ENCODE assay signal across 12 mouse cellular contexts in genomic region chr4:155482125-155482480, GRCm38 (mm10). TPM values are rescaled to one million over a fixed set of nuclear protein-coding genes. Genes with fewer than 3 reads are reported as not detected.
A peak's percentile ranks its signal among the peaks of the same experiment; 100 is the strongest.
DNase-seq lines count a peak whose midpoint lies in the region; ATAC-seq and TF ChIP-seq lines count a peak whose summit lies in the region.
"Had no signal": no experiment of that assay in that cellular context is flagged by ENCODE, and none has a peak within 500 bp of the region (broad histone marks: within the 10 kb centered on the region; RNA-seq: fewer than 3 reads in every experiment).

No protein-coding gene starts in this region.

- peaks cover 23% of the 10 kb centered on the region for H3K4me1 ChIP-seq in heart, embryonic 13.5 days
- peaks cover 39% of the 10 kb centered on the region for H3K4me1 ChIP-seq in E14TG2a.4 (replicated peaks; ENCODE audit: low read depth, low read length)
- H3K4me1 ChIP-seq in intestine, postnatal 0 days (replicated peaks; ENCODE audit: control insufficient read depth, insufficient read depth, low read length), result peaks cover 7% of the 10 kb centered on the region

- no peak for DNase-seq in heart, postnatal 25 days (ENCODE audit: low spot score)
- no peak for DNase-seq in left cerebral cortex, adult 2 months (ENCODE audit: extremely low spot score in 1 of 2, low spot score in 2 of 2)
- no peak for DNase-seq in left cerebral cortex, postnatal 14 days (ENCODE audit: low spot score in 2 of 2)
- no peak for DNase-seq in right cerebral cortex, postnatal 25 days

- peak overlapping the region; percentile 61 for H3K4me2 ChIP-seq in heart, embryonic 13.5 days
- peak overlapping the region; percentile 64; the same call in 1 of the 2 replicates for H3K4me2 ChIP-seq in intestine, postnatal 0 days (replicated peaks; ENCODE audit: low read depth)

- peak overlapping the region; percentile 47; the same call in 1 of the 2 replicates for H3K9ac ChIP-seq in heart, embryonic 13.5 days
- H3K9ac ChIP-seq in intestine, postnatal 0 days (ENCODE audit: low read depth, low read length), result no peak overlapping the region
- H3K9ac ChIP-seq: liver, embryonic 14.5 days had no signal

- no peaks in the 10 kb centered on the region for H3K9me3 ChIP-seq in heart, embryonic 13.5 days
- no peaks in the 10 kb centered on the region for H3K9me3 ChIP-seq in E14TG2a.4 (ENCODE audit: low read length)
- no peaks in the 10 kb centered on the region for H3K9me3 ChIP-seq in intestine, postnatal 0 days (ENCODE audit: control insufficient read depth)

- H3K36me3 ChIP-seq in heart, embryonic 13.5 days, result no peaks in the 10 kb centered on the region
- no peaks in the 10 kb centered on the region for H3K36me3 ChIP-seq in E14TG2a.4 (ENCODE audit: insufficient read depth, low read length)
- no peaks in the 10 kb centered on the region for H3K36me3 ChIP-seq in intestine, postnatal 0 days (ENCODE audit: control insufficient read depth, insufficient read depth)

- ATAC-seq in heart, embryonic 13.5 days (ENCODE audit: extremely low read depth, insufficient number of reproducible peaks, low FRiP score, low TSS enrichment), result 0 out of 2 replicates have a peak, but pooled peaks have one; percentile 18
- ATAC-seq in intestine, postnatal 0 days, result no peak

- no peak overlapping the region for H3K27ac ChIP-seq in heart, embryonic 13.5 days (replicated peaks)
- H3K27ac ChIP-seq in left cerebral cortex, adult 2 months, result peak overlapping the region; percentile 56
- peak overlapping the region; percentile 57 for H3K27ac ChIP-seq in intestine, postnatal 0 days (ENCODE audit: low read depth, low read length)
- H3K27ac ChIP-seq: liver, embryonic 14.5 days had no signal

- TF ChIP-seq CTCF in left cerebral cortex, adult 2 months (IDR thresholded peaks at IDR 0.05), result no peak
- no peak for TF ChIP-seq CTCF in E14TG2a.4 (conservative IDR thresholded peaks at IDR 0.05; ENCODE audit: low read length)
- no peak for TF ChIP-seq CTCF in intestine, postnatal 0 days (IDR thresholded peaks at IDR 0.05; ENCODE audit: low read depth)

- H3K27me3 ChIP-seq in heart, embryonic 13.5 days (replicated peaks), result peaks cover 9% of the 10 kb centered on the region; the same call in 1 of the 2 replicates
- H3K27me3 ChIP-seq in E14TG2a.4 (ENCODE audit: insufficient read depth, low read length), result peaks cover 10% of the 10 kb centered on the region
- no peaks in the 10 kb centered on the region for H3K27me3 ChIP-seq in intestine, postnatal 0 days (replicated peaks; ENCODE audit: control insufficient read depth, insufficient read depth, low read length)

- no peak overlapping the region for H3K4me3 ChIP-seq in heart, embryonic 13.5 days
- H3K4me3 ChIP-seq in left cerebral cortex, adult 2 months, result no peak overlapping the region
- peak overlapping the region; percentile 63 for H3K4me3 ChIP-seq in E14TG2a.4 (replicated peaks; ENCODE audit: low read length)
- no peak overlapping the region for H3K4me3 ChIP-seq in intestine, postnatal 0 days (ENCODE audit: low read depth, low read length)

- intact Hi-C loops in heart, postnatal 25 days (cut with DNase I), result loop anchor here (5.0 kb wide), 1 partner anchor 225 kb away; no protein-coding TSS in a partner anchor
- intact Hi-C loops in left cerebral cortex, adult 2 months (cut with DNase I), result loop anchor here (1.0 to 5.0 kb wide), 2 partner anchors 98 to 115 kb away; no protein-coding TSS in a partner anchor
- intact Hi-C loops in left cerebral cortex, postnatal 14 days (cut with DNase I), result no loop called here

- WGBS in heart, embryonic 13.5 days, result 84% methylated on average over 6 of the region's 6 CpGs
- WGBS in intestine, postnatal 0 days, result 88% methylated on average over 6 of the region's 6 CpGs

RNA-seq across cellular contexts. Expression of gene Gnb1, which starts 9.1 kb away (rescaled TPM):
- polyA plus RNA-seq in heart, embryonic 13.5 days (2015; fragmentation: Nextera tagmentation; extraction: Ambion mirVana), result 345 and 378 TPM in 2 replicates
- 100 to 1,000 TPM; 166 to 196 TPM for total RNA-seq in heart, postnatal 25 days (2021)
- total RNA-seq in left cerebral cortex, adult 2 months (2021), result 100 to 1,000 TPM; 853 to 870 TPM
- 1,000 to 10,000 TPM in 1 of 2 experiments, 100 to 1,000 TPM in 1; 991 to 1,025 TPM for total RNA-seq in left cerebral cortex, postnatal 14 days (2021)
- 336 and 354 TPM in 2 replicates for polyA plus RNA-seq in intestine, postnatal 0 days (2015; fragmentation: Nextera tagmentation; extraction: Ambion mirVana)

RNA-seq across cellular contexts. Expression of gene Tmem52, which starts 13.2 kb away (rescaled TPM):
- not detected in 2 replicates for polyA plus RNA-seq in heart, embryonic 13.5 days (2015; fragmentation: Nextera tagmentation; extraction: Ambion mirVana)
- 1 to 10 TPM; 7.1 to 8.1 TPM for total RNA-seq in heart, postnatal 25 days (2021)
- 1 to 10 TPM; 1.7 to 1.9 TPM for total RNA-seq in left cerebral cortex, adult 2 months (2021)
- 1 to 10 TPM; 1.2 to 2.9 TPM for total RNA-seq in left cerebral cortex, postnatal 14 days (2021)
- 15.9 and 16.2 TPM in 2 replicates for polyA plus RNA-seq in intestine, postnatal 0 days (2015; fragmentation: Nextera tagmentation; extraction: Ambion mirVana)
- total RNA-seq: granulocyte monocyte progenitor cell, adult 5-6 weeks had no signal
- polyA plus RNA-seq: activated CD4-positive, CD25-positive, alpha-beta regulatory T cell, adult 4 months; C2C12; liver, embryonic 14.5 days; neural tube, embryonic 11.5 days had no signal

Comparison
In these comparisons a context has a peak if more than half of its experiments do, and no peak if none do; other contexts are left out.
1. RNA of gene Gnb1, which starts 9.1 kb away (total RNA-seq): 991 to 1,025 TPM in left cerebral cortex, postnatal 14 days and 853 to 870 TPM in left cerebral cortex, adult 2 months; 166 to 196 TPM in heart, postnatal 25 days; every median in the first group is over 4 times any median in the second.